21 mouse cellular contexts compared by ENCODE assay signal in genomic region chr7:74361677-74362076, GRCm38 (mm10).
DNase-seq lines count a peak whose midpoint lies in the region; ATAC-seq lines count a peak whose summit lies in the region.
"Had no signal": no experiment of that assay in that cellular context is flagged by ENCODE, and none has a peak within 500 bp of the region (broad histone marks: within the 10 kb centered on the region; RNA-seq: fewer than 3 reads in every experiment).

No protein-coding gene starts in this region.

- peak; percentile 81 for ATAC-seq in lung, embryonic 15.5 days (ENCODE audit: borderline replicate concordance, extremely low read depth, low FRiP score, low TSS enrichment)
- no peak for ATAC-seq in megakaryocyte, adult 5-6 weeks (ENCODE audit: poor library complexity, severe bottlenecking)
- peak; percentile 34; the same call in 1 of the 2 replicates for ATAC-seq in stomach, embryonic 16.5 days (ENCODE audit: insufficient read depth, low FRiP score)
- ATAC-seq: forebrain, embryonic 15.5 days had no signal

- DNase-seq in lung, postnatal 36 days, result no peak
- no peak for DNase-seq in adrenal gland, postnatal 14 days
- DNase-seq: adrenal gland, adult 2 months; adrenal gland, postnatal 36 days; cerebellum, adult 2 months; cerebellum, postnatal 10 days; embryo, embryonic 11 days; gastrocnemius, postnatal 10 days; heart, adult 18-20 months; heart, postnatal 14 days had no signal

- no peak overlapping the region for H3K9ac ChIP-seq in lung, embryonic 15.5 days
- no peak overlapping the region for H3K9ac ChIP-seq in stomach, embryonic 16.5 days (ENCODE audit: low read length)
- H3K9ac ChIP-seq: embryonic facial prominence, embryonic 15.5 days; forebrain, embryonic 15.5 days; heart, embryonic 15.5 days; hindbrain, embryonic 13.5 days had no signal

- H3K27me3 ChIP-seq in lung, embryonic 15.5 days, result no peaks in the 10 kb centered on the region; the same call in 1 of the 2 replicates
- peaks cover 7% of the 10 kb centered on the region for H3K27me3 ChIP-seq in megakaryocyte, embryonic 14.5 days (replicated peaks)
- H3K27me3 ChIP-seq in stomach, embryonic 16.5 days (ENCODE audit: control insufficient read depth, insufficient read depth, low read length), result no peaks in the 10 kb centered on the region
- H3K27me3 ChIP-seq: embryonic facial prominence, embryonic 15.5 days; forebrain, embryonic 15.5 days; heart, embryonic 15.5 days; hindbrain, embryonic 13.5 days had no signal

- H3K4me3 ChIP-seq in lung, embryonic 15.5 days, result no peak overlapping the region
- H3K4me3 ChIP-seq in megakaryocyte, embryonic 14.5 days (replicated peaks), result peak overlapping the region; percentile 25
- no peak overlapping the region for H3K4me3 ChIP-seq in stomach, embryonic 16.5 days (replicated peaks; ENCODE audit: low read length)
- H3K4me3 ChIP-seq: embryonic facial prominence, embryonic 15.5 days; erythroblast, embryonic 14.5 days; forebrain, embryonic 10.5 days; forebrain, embryonic 15.5 days; heart, embryonic 15.5 days; hindbrain, embryonic 13.5 days had no signal

- no peaks in the 10 kb centered on the region for H3K36me3 ChIP-seq in lung, embryonic 15.5 days
- no peaks in the 10 kb centered on the region for H3K36me3 ChIP-seq in megakaryocyte, embryonic 14.5 days (replicated peaks; ENCODE audit: low read length)
- H3K36me3 ChIP-seq in stomach, embryonic 16.5 days (ENCODE audit: control insufficient read depth, insufficient read depth, low read length), result no peaks in the 10 kb centered on the region
- H3K36me3 ChIP-seq: embryonic facial prominence, embryonic 15.5 days; forebrain, embryonic 10.5 days; forebrain, embryonic 15.5 days; heart, embryonic 15.5 days; hindbrain, embryonic 13.5 days had no signal

- peaks cover 14% of the 10 kb centered on the region for H3K4me1 ChIP-seq in lung, embryonic 15.5 days
- peaks cover 43% of the 10 kb centered on the region for H3K4me1 ChIP-seq in megakaryocyte, embryonic 14.5 days
- peaks cover 10% of the 10 kb centered on the region; the same call in 1 of the 2 replicates for H3K4me1 ChIP-seq in stomach, embryonic 16.5 days (ENCODE audit: control insufficient read depth, insufficient read depth, low read length)
- H3K4me1 ChIP-seq: heart, embryonic 15.5 days had no signal

- H3K9me3 ChIP-seq in lung, embryonic 15.5 days, result no peaks in the 10 kb centered on the region
- no peaks in the 10 kb centered on the region for H3K9me3 ChIP-seq in megakaryocyte, embryonic 14.5 days
- no peaks in the 10 kb centered on the region for H3K9me3 ChIP-seq in stomach, embryonic 16.5 days (replicated peaks; ENCODE audit: control insufficient read depth, low read length)
- H3K9me3 ChIP-seq: embryonic facial prominence, embryonic 15.5 days; forebrain, embryonic 10.5 days; forebrain, embryonic 15.5 days; heart, embryonic 15.5 days; hindbrain, embryonic 13.5 days had no signal

- peak overlapping the region; percentile 45; the same call in 1 of the 2 replicates for H3K27ac ChIP-seq in lung, embryonic 15.5 days
- no peak overlapping the region for H3K27ac ChIP-seq in stomach, embryonic 16.5 days (ENCODE audit: low read length)
- H3K27ac ChIP-seq: embryonic facial prominence, embryonic 15.5 days; forebrain, embryonic 10.5 days; forebrain, embryonic 15.5 days; heart, embryonic 15.5 days; hindbrain, embryonic 13.5 days had no signal

- no peak overlapping the region for H3K4me2 ChIP-seq in lung, embryonic 15.5 days
- no peak overlapping the region for H3K4me2 ChIP-seq in stomach, embryonic 16.5 days (ENCODE audit: low read depth, low read length)
- H3K4me2 ChIP-seq: embryonic facial prominence, embryonic 15.5 days; forebrain, embryonic 15.5 days; heart, embryonic 11.5 days; heart, embryonic 15.5 days; hindbrain, embryonic 13.5 days had no signal

- 34% methylated on average over 2 of the region's 2 CpGs for WGBS in lung, embryonic 15.5 days
- WGBS in stomach, embryonic 16.5 days, result 38% methylated on average over 2 of the region's 2 CpGs
